Mouse (Mus musculus): Measurements from ENCODE around the gene Hsd17b1. TPM values are rescaled to one million over a fixed set of nuclear protein-coding genes. Genes with fewer than 3 reads are reported as not detected.

Gene Hsd17b1
- polyA plus RNA-seq, 1 experiment from 2014 or later: not detected

GRCm38 (mm10) chr11:101109351-101109750, 31.1 kb downstream of the Hsd17b1 start:
- Histone ChIP-seq H3K4me1 (replicated peaks; ENCODE audit: control insufficient read depth, insufficient read depth, low read length) (no peaks in the 10 kb centered on the region), H3K36me3 (ENCODE audit: control insufficient read depth, insufficient read depth, low read length) (no peaks in the 10 kb centered on the region), H3K27ac (ENCODE audit: low read depth, low read length) (no peak overlapping the region), H3K4me2 (replicated peaks; ENCODE audit: low read depth, low read length) (no peak overlapping the region), H3K27me3 (ENCODE audit: control insufficient read depth, insufficient read depth, low read length) (no peaks in the 10 kb centered on the region), H3K4me3 (ENCODE audit: low read depth, low read length) (no peak overlapping the region), H3K9ac (ENCODE audit: low read depth, low read length) (no peak overlapping the region), H3K9me3 (ENCODE audit: control insufficient read depth, low read length) (no peaks in the 10 kb centered on the region)
- 83% methylated on average over 4 of the region's 4 CpGs for WGBS
- ATAC-seq (ENCODE audit: low FRiP score): no peak
- no peak for DNase-seq (ENCODE audit: low spot score)

- 0 out of 2 replicates have a peak overlapping the region, but pooled peaks have one; percentile 15 for H3K9ac ChIP-seq (ENCODE audit: low read depth, low read length)
Observed at GRCm38 (mm10) chr11:101110708-101111107, 32.5 kb downstream of the Hsd17b1 start.

GRCm38 (mm10) chr11:101111178-101111577, 33.0 kb downstream of the Hsd17b1 start:
- no peaks in the 10 kb centered on the region for H3K27me3 ChIP-seq (ENCODE audit: control insufficient read depth, insufficient read depth, low read length)
- H3K9me3 ChIP-seq (ENCODE audit: control insufficient read depth, low read length): no peaks in the 10 kb centered on the region
- no peak overlapping the region for H3K27ac ChIP-seq (ENCODE audit: low read depth, low read length)
- no peak for DNase-seq (ENCODE audit: low spot score)
- no peak overlapping the region for H3K4me3 ChIP-seq (ENCODE audit: low read depth, low read length)
- no peaks in the 10 kb centered on the region; the same call in 1 of the 2 replicates for H3K4me1 ChIP-seq (replicated peaks; ENCODE audit: control insufficient read depth, insufficient read depth, low read length)
- H3K36me3 ChIP-seq (ENCODE audit: control insufficient read depth, insufficient read depth, low read length): no peaks in the 10 kb centered on the region
- no peak for ATAC-seq (ENCODE audit: low FRiP score)
- H3K9ac ChIP-seq (ENCODE audit: low read depth, low read length): no peak overlapping the region
- WGBS: 92% methylated on average over 4 of the region's 4 CpGs
- no peak overlapping the region for H3K4me2 ChIP-seq (replicated peaks; ENCODE audit: low read depth, low read length)

More at GRCm38 (mm10) chr11:101110708-101111107, 32.5 kb downstream of the Hsd17b1 start:
- H3K4me2 ChIP-seq (replicated peaks; ENCODE audit: low read depth, low read length): no peak overlapping the region
- 69% methylated on average over 5 of the region's 5 CpGs for WGBS
- no peaks in the 10 kb centered on the region for H3K9me3 ChIP-seq (ENCODE audit: control insufficient read depth, low read length)
- no peak overlapping the region for H3K4me3 ChIP-seq (ENCODE audit: low read depth, low read length)
- no peaks in the 10 kb centered on the region for H3K27me3 ChIP-seq (ENCODE audit: control insufficient read depth, insufficient read depth, low read length)
- no peaks in the 10 kb centered on the region; the same call in 1 of the 2 replicates for H3K4me1 ChIP-seq (replicated peaks; ENCODE audit: control insufficient read depth, insufficient read depth, low read length)
- no peaks in the 10 kb centered on the region for H3K36me3 ChIP-seq (ENCODE audit: control insufficient read depth, insufficient read depth, low read length)
- ATAC-seq (ENCODE audit: low FRiP score): no peak
- DNase-seq (ENCODE audit: low spot score): no peak
- H3K27ac ChIP-seq (ENCODE audit: low read depth, low read length): no peak overlapping the region

GRCm38 (mm10) chr11:101112186-101112585, 34.0 kb downstream of the Hsd17b1 start:
- no peaks in the 10 kb centered on the region for H3K36me3 ChIP-seq (ENCODE audit: control insufficient read depth, insufficient read depth, low read length)

GRCm38 (mm10) chr11:101115564-101115963, 37.4 kb downstream of the Hsd17b1 start:
- DNase-seq (ENCODE audit: low spot score) (no peak), ATAC-seq (ENCODE audit: low FRiP score) (no peak)
- Histone ChIP-seq H3K36me3 (ENCODE audit: control insufficient read depth, insufficient read depth, low read length) (no peaks in the 10 kb centered on the region), H3K27me3 (ENCODE audit: control insufficient read depth, insufficient read depth, low read length) (no peaks in the 10 kb centered on the region), H3K4me3 (ENCODE audit: low read depth, low read length) (no peak overlapping the region), H3K9ac (ENCODE audit: low read depth, low read length) (no peak overlapping the region), H3K9me3 (ENCODE audit: control insufficient read depth, low read length) (no peaks in the 10 kb centered on the region), H3K4me2 (replicated peaks; ENCODE audit: low read depth, low read length) (no peak overlapping the region), H3K4me1 (replicated peaks; ENCODE audit: control insufficient read depth, insufficient read depth, low read length) (peaks cover 3% of the 10 kb centered on the region; the same call in 1 of the 2 replicates), H3K27ac (ENCODE audit: low read depth, low read length) (peak overlapping the region; percentile 47; the same call in 1 of the 2 replicates)
- WGBS: 53% methylated on average over 2 of the region's 2 CpGs

More at GRCm38 (mm10) chr11:101112186-101112585, 34.0 kb downstream of the Hsd17b1 start:
- no peaks in the 10 kb centered on the region for H3K27me3 ChIP-seq (ENCODE audit: control insufficient read depth, insufficient read depth, low read length)
- no peaks in the 10 kb centered on the region for H3K9me3 ChIP-seq (ENCODE audit: control insufficient read depth, low read length)
- no peak overlapping the region for H3K27ac ChIP-seq (ENCODE audit: low read depth, low read length)
- no peak overlapping the region for H3K9ac ChIP-seq (ENCODE audit: low read depth, low read length)
- no peak overlapping the region for H3K4me2 ChIP-seq (replicated peaks; ENCODE audit: low read depth, low read length)
- WGBS: 92% methylated on average over 3 of the region's 3 CpGs
- DNase-seq (ENCODE audit: low spot score) (no peak), ATAC-seq (ENCODE audit: low FRiP score) (no peak)
- H3K4me3 ChIP-seq (ENCODE audit: low read depth, low read length): no peak overlapping the region
- H3K4me1 ChIP-seq (replicated peaks; ENCODE audit: control insufficient read depth, insufficient read depth, low read length): no peaks in the 10 kb centered on the region; the same call in 1 of the 2 replicates

GRCm38 (mm10) chr11:101118105-101118504, 39.9 kb downstream of the Hsd17b1 start:
- 48% methylated on average over 4 of the region's 4 CpGs for WGBS
- Histone ChIP-seq H3K27ac (ENCODE audit: low read depth, low read length) (no peak overlapping the region), H3K4me2 (replicated peaks; ENCODE audit: low read depth, low read length) (peak overlapping the region; percentile 92), H3K4me1 (replicated peaks; ENCODE audit: control insufficient read depth, insufficient read depth, low read length) (peaks cover 6% of the 10 kb centered on the region; the same call in 1 of the 2 replicates), H3K9me3 (ENCODE audit: control insufficient read depth, low read length) (no peaks in the 10 kb centered on the region), H3K4me3 (ENCODE audit: low read depth, low read length) (0 out of 2 replicates have a peak overlapping the region, but pooled peaks have one; percentile 81), H3K9ac (ENCODE audit: low read depth, low read length) (no peak overlapping the region), H3K36me3 (ENCODE audit: control insufficient read depth, insufficient read depth, low read length) (peaks cover 2% of the 10 kb centered on the region; the same call in 1 of the 2 replicates), H3K27me3 (ENCODE audit: control insufficient read depth, insufficient read depth, low read length) (no peaks in the 10 kb centered on the region)
- ATAC-seq (ENCODE audit: low FRiP score) (no peak), DNase-seq (ENCODE audit: low spot score) (no peak)

GRCm38 (mm10) chr11:101119131-101119760, 41.0 kb downstream of the Hsd17b1 start:
- WGBS: under 1% methylated on average over 38 of the region's 39 CpGs
- ATAC-seq (ENCODE audit: low FRiP score): peak; percentile 73

GRCm38 (mm10) chr11:101119761-101120544, 41.7 kb downstream of the Hsd17b1 start, which contains the start of the genes Retreg3 and Tubg1:
Gene Retreg3 (minus strand): TSS chr11:101119893.
Gene Tubg1 (plus strand): TSS chr11:101119938.
- H3K4me3 ChIP-seq (ENCODE audit: low read depth, low read length): peak within 1 kb of the TSS; percentile 81
- H3K4me2 ChIP-seq (replicated peaks; ENCODE audit: low read depth, low read length): peak within 1 kb of the TSS; percentile 92
- peak; percentile 100 for DNase-seq (ENCODE audit: low spot score)
- H3K9me3 ChIP-seq (ENCODE audit: control insufficient read depth, low read length): no peaks in the 10 kb centered on the region
- H3K27ac ChIP-seq (ENCODE audit: low read depth, low read length): peak within 1 kb of the TSS; percentile 85
- no peaks in the 10 kb centered on the region for H3K27me3 ChIP-seq (ENCODE audit: control insufficient read depth, insufficient read depth, low read length)
- peaks cover 5% of the 10 kb centered on the region; the same call in 1 of the 2 replicates for H3K36me3 ChIP-seq (ENCODE audit: control insufficient read depth, insufficient read depth, low read length)
- peak within 1 kb of the TSS; percentile 83 for H3K9ac ChIP-seq (ENCODE audit: low read depth, low read length)
- WGBS: under 1% methylated on average over 61 of the region's 61 CpGs
- ATAC-seq (ENCODE audit: low FRiP score): peak; percentile 94
- H3K4me1 ChIP-seq (replicated peaks; ENCODE audit: control insufficient read depth, insufficient read depth, low read length): peaks cover 6% of the 10 kb centered on the region; the same call in 1 of the 2 replicates

More at GRCm38 (mm10) chr11:101119131-101119760, 41.0 kb downstream of the Hsd17b1 start:
- H3K9ac ChIP-seq (ENCODE audit: low read depth, low read length): peak overlapping the region; percentile 83
- peak overlapping the region; percentile 81 for H3K4me3 ChIP-seq (ENCODE audit: low read depth, low read length)
- peak overlapping the region; percentile 81 for H3K27ac ChIP-seq (ENCODE audit: low read depth, low read length)
- peak overlapping the region; percentile 92 for H3K4me2 ChIP-seq (replicated peaks; ENCODE audit: low read depth, low read length)
- no peaks in the 10 kb centered on the region for H3K27me3 ChIP-seq (ENCODE audit: control insufficient read depth, insufficient read depth, low read length)
- DNase-seq (ENCODE audit: low spot score): no peak
- peaks cover 6% of the 10 kb centered on the region; the same call in 1 of the 2 replicates for H3K4me1 ChIP-seq (replicated peaks; ENCODE audit: control insufficient read depth, insufficient read depth, low read length)
- no peaks in the 10 kb centered on the region for H3K9me3 ChIP-seq (ENCODE audit: control insufficient read depth, low read length)
- peaks cover 5% of the 10 kb centered on the region; the same call in 1 of the 2 replicates for H3K36me3 ChIP-seq (ENCODE audit: control insufficient read depth, insufficient read depth, low read length)
